Mouse (Mus musculus) myocyte (in vitro differentiated cells): ENCODE results near the gene 1700020N01Rik. TPM values are rescaled to one million over a fixed set of nuclear protein-coding genes. Genes with fewer than 3 reads are reported as not detected.

Experiments used
- H3K27me3 ChIP-seq: one replicate; pipeline ENCODE4 v1.6.1; 2011; ENCODE audit not compliant: control insufficient read depth, insufficient read depth, insufficient read length
- H3K36me3 ChIP-seq: one replicate; pipeline ENCODE4 v1.6.1; 2011; ENCODE audit not compliant: control insufficient read depth, insufficient read depth
- H3K4me2 ChIP-seq: one replicate; pipeline ENCODE4 v1.6.1; 2011; ENCODE audit warnings: low read depth, control low read depth
- H3K4me3 ChIP-seq: one replicate; pipeline ENCODE4 v1.5.1; 2011; ENCODE audit warnings: mild to moderate bottlenecking, control low read depth, moderate library complexity
- H3K79me2 ChIP-seq: one replicate; pipeline ENCODE4 v1.6.1; 2011; ENCODE audit not compliant: control insufficient read depth, insufficient read depth
- H3ac ChIP-seq: one replicate; pipeline ENCODE4 v1.6.1; 2011; ENCODE audit not compliant: control insufficient read depth, insufficient read length
- CEBPB ChIP-seq: IDR thresholded peaks from 2 replicates; pipeline ENCODE4 v1.6.1; 2011; ENCODE audit warnings: mild to moderate bottlenecking, moderate library complexity; ENCODE audit not compliant: poor library complexity, insufficient read depth, severe bottlenecking
- E2F4 ChIP-seq: IDR thresholded peaks from one replicate; pipeline ENCODE4 v1.6.1; 2011; ENCODE audit warnings: mild to moderate bottlenecking, control low read depth, moderate library complexity; ENCODE audit not compliant: insufficient read depth
- MAX ChIP-seq: IDR thresholded peaks from one replicate; pipeline ENCODE4 v1.6.1; 2011; ENCODE audit warnings: low read depth, mild to moderate bottlenecking, control low read depth
- MYOD1 ChIP-seq, 3 experiments: IDR thresholded peaks; one replicate each; pipeline ENCODE4 v1.6.1; 2011; ENCODE audit warnings: control low read depth in 2 of 3, low read depth in 2 of 3, mild to moderate bottlenecking in 2 of 3, moderate library complexity in 1 of 3; ENCODE audit not compliant: insufficient read length in 2 of 3, control insufficient read depth in 1 of 3
- MYOG ChIP-seq, 3 experiments: IDR thresholded peaks; one replicate each; pipeline ENCODE4 v1.6.1; 2011; ENCODE audit warnings: control low read depth in 2 of 3, low read depth in 2 of 3, mild to moderate bottlenecking in 2 of 3; ENCODE audit not compliant: insufficient read length in 2 of 3, control insufficient read depth in 1 of 3, insufficient read depth in 1 of 3
- POLR2A ChIP-seq: IDR thresholded peaks from one replicate; pipeline ENCODE4 v1.6.1; 2011; ENCODE audit warnings: low read depth, mild to moderate bottlenecking, control low read depth, moderate library complexity; ENCODE audit not compliant: insufficient read length
- POLR2AphosphoS2 ChIP-seq: IDR thresholded peaks from one replicate; pipeline ENCODE4 v1.6.1; 2011; ENCODE audit warnings: low read depth, control low read depth; ENCODE audit not compliant: insufficient read length
- REST ChIP-seq: IDR thresholded peaks from one replicate; pipeline ENCODE4 v1.6.1; 2011; ENCODE audit warnings: mild to moderate bottlenecking, control low read depth, moderate library complexity; ENCODE audit not compliant: insufficient read depth, insufficient read length
- SRF ChIP-seq: IDR thresholded peaks from one replicate; pipeline ENCODE4 v1.6.1; 2011; ENCODE audit warnings: low read depth; ENCODE audit not compliant: control insufficient read depth, insufficient read length
- TCF12 ChIP-seq: IDR thresholded peaks from one replicate; pipeline ENCODE4 v1.6.1; 2011; ENCODE audit warnings: mild to moderate bottlenecking, control low read depth; ENCODE audit not compliant: poor library complexity, insufficient read depth, severe bottlenecking
- TCF3 ChIP-seq: IDR thresholded peaks from one replicate; pipeline ENCODE4 v1.6.1; 2011; ENCODE audit warnings: low read depth, control low read depth; ENCODE audit not compliant: insufficient read length
- USF1 ChIP-seq: IDR thresholded peaks from one replicate; pipeline ENCODE4 v1.6.1; 2011; ENCODE audit warnings: low read depth, mild to moderate bottlenecking, control low read depth, moderate library complexity
- polyA plus RNA-seq: library from polyadenylated mRNA; unstranded; fragments of >200 nt; fragmentation: generic; extraction: Trizol; gene quantifications from one replicate; pipeline ENCODE4 v1.2.1, GENCODE M21; 2012; ENCODE audit warnings: missing spikeins

The 1700020N01Rik gene
- polyA plus RNA-seq, 1 experiment = not detected

GRCm38 (mm10) chr10:21605601-21606000 lies 12.7 kb downstream of the 1700020N01Rik start:
- Histone ChIP-seq H3ac (no peak overlapping the region), H3K36me3 (no peaks in the 10 kb centered on the region), H3K4me3 (no peak overlapping the region), H3K79me2 (no peaks in the 10 kb centered on the region), H3K4me2 (no peak overlapping the region), H3K27me3 (no peaks in the 10 kb centered on the region)
- no peak for TF ChIP-seq POLR2AphosphoS2
- no peak for TF ChIP-seq CEBPB
- no peak for TF ChIP-seq MYOG (IDR thresholded peaks at IDR 0.05; ENCODE audit: control insufficient read depth in 1 of 3, insufficient read depth in 1 of 3, insufficient read length in 2 of 3, low read depth in 2 of 3)
- no peak for TF ChIP-seq MYOD1 (IDR thresholded peaks at IDR 0.05; ENCODE audit: control insufficient read depth in 1 of 3, insufficient read length in 2 of 3, low read depth in 2 of 3)
- TF ChIP-seq TCF12 = no peak
- no peak for TF ChIP-seq TCF3
- no peak for TF ChIP-seq SRF
- no peak for TF ChIP-seq POLR2A
- TF ChIP-seq USF1 = no peak
- no peak for TF ChIP-seq MAX
- TF ChIP-seq REST = no peak

DNA sequence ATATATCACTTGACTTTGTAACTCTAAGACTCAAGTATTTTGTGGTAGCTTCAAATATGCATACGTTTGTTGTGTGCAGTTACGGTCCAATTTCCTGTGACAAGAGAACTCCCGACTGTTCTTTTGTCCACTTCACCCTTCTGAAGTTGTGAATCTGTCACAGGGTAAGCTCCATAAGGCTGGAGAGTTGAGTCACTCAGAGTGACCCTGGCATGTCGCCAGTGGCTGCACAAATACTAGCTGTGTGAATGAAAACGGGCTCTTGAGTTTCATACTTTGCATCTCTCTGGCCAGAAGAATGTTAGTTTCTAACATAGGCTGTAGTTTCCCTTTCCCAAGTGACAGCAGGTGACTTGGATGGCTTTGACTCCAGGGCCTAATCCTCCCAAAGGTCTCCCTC lies 14.0 kb downstream of the 1700020N01Rik start:
- no peaks in the 10 kb centered on the region for H3K27me3 ChIP-seq
- no peak overlapping the region for H3K4me2 ChIP-seq
- no peaks in the 10 kb centered on the region for H3K79me2 ChIP-seq
- H3K36me3 ChIP-seq = no peaks in the 10 kb centered on the region
- no peak overlapping the region for H3ac ChIP-seq
- TF ChIP-seq TCF3 (no peak), E2F4 (no peak), POLR2AphosphoS2 (no peak), SRF (no peak), REST (no peak), MAX (no peak), POLR2A (no peak), MYOD1 (IDR thresholded peaks at IDR 0.05; ENCODE audit: control insufficient read depth in 1 of 3, insufficient read length in 2 of 3, low read depth in 2 of 3) (no peak), TCF12 (no peak), MYOG (IDR thresholded peaks at IDR 0.05; ENCODE audit: control insufficient read depth in 1 of 3, insufficient read depth in 1 of 3, insufficient read length in 2 of 3, low read depth in 2 of 3) (no peak), USF1 (no peak), CEBPB (no peak)
- no peak overlapping the region for H3K4me3 ChIP-seq

GRCm38 (mm10) chr10:21609583-21609982 lies 16.6 kb downstream of the 1700020N01Rik start:
- no peaks in the 10 kb centered on the region for H3K36me3 ChIP-seq
- H3K27me3 ChIP-seq = no peaks in the 10 kb centered on the region
- no peak overlapping the region for H3K4me2 ChIP-seq
- no peak overlapping the region for H3ac ChIP-seq
- TF ChIP-seq MYOG (IDR thresholded peaks at IDR 0.05; ENCODE audit: control insufficient read depth in 1 of 3, insufficient read depth in 1 of 3, insufficient read length in 2 of 3, low read depth in 2 of 3) (no peak), MYOD1 (IDR thresholded peaks at IDR 0.05; ENCODE audit: control insufficient read depth in 1 of 3, insufficient read length in 2 of 3, low read depth in 2 of 3) (no peak), MAX (no peak), CEBPB (0 out of 2 replicates have a peak, but pooled peaks have one; percentile 53)
- no peak overlapping the region for H3K4me3 ChIP-seq
- H3K79me2 ChIP-seq = no peaks in the 10 kb centered on the region

GRCm38 (mm10) chr10:21613021-21613860 lies 20.3 kb downstream of the 1700020N01Rik start:
- no peaks in the 10 kb centered on the region for H3K36me3 ChIP-seq
- H3K4me3 ChIP-seq = no peak overlapping the region
- no peak overlapping the region for H3ac ChIP-seq
- no peaks in the 10 kb centered on the region for H3K79me2 ChIP-seq
- H3K27me3 ChIP-seq = no peaks in the 10 kb centered on the region
- no peak overlapping the region for H3K4me2 ChIP-seq
- TF ChIP-seq SRF (no peak), CEBPB (no peak), MYOD1 (IDR thresholded peaks at IDR 0.05; ENCODE audit: control insufficient read depth in 1 of 3, insufficient read length in 2 of 3, low read depth in 2 of 3) (no peak), POLR2AphosphoS2 (no peak)

DNA sequence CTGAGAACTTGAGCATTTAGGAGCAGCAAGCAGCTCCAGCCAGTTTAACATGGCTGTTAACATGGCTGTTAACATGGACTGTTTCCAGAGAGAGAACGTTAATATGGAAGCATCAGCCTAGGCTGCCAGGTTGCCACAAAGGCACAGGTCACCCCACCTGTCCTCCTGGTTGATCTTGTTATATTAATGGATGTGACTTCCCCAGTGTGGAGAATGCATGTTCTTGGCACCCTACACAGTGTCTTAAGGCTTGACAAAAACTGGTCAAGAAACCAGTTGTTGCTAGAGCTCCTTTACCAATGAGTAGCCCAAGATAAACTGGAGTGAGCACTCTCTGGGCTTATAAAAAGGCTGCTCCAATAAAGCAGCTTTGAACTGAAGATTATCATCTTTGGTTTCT lies 21.6 kb downstream of the 1700020N01Rik start:
- H3K79me2 ChIP-seq = no peaks in the 10 kb centered on the region
- H3K27me3 ChIP-seq = no peaks in the 10 kb centered on the region
- H3ac ChIP-seq = no peak overlapping the region
- H3K4me2 ChIP-seq = no peak overlapping the region
- H3K4me3 ChIP-seq = no peak overlapping the region
- H3K36me3 ChIP-seq = no peaks in the 10 kb centered on the region
- no peak for TF ChIP-seq TCF12
- no peak for TF ChIP-seq MYOD1 (IDR thresholded peaks at IDR 0.05; ENCODE audit: control insufficient read depth in 1 of 3, insufficient read length in 2 of 3, low read depth in 2 of 3)
- no peak for TF ChIP-seq POLR2AphosphoS2
- no peak for TF ChIP-seq SRF
- no peak for TF ChIP-seq REST
- TF ChIP-seq E2F4 = no peak
- no peak for TF ChIP-seq TCF3
